Mouse (Mus musculus) lung, embryonic 14.5 days (tissue): ENCODE measurements at regions not wholly inside any gene's neighbourhood (a gene's known extent, or its start where the extent isn't known, plus 50 kb on each side); places are given as distances from the start of the nearest gene placed in this dataset.
A peak's percentile ranks its signal among the peaks of the same experiment; 100 is the strongest.

Experiments
- ATAC-seq: fragments of 200-750 bp; cut with Nextera tagmentation; 2 replicates; pipeline ENCODE4 v1.8.0; 2017; ENCODE audit warnings: mild to moderate bottlenecking, moderate TSS enrichment, moderate library complexity; ENCODE audit not compliant: insufficient read depth
- DNase-seq: peaks from one replicate; pipeline ENCODE4 v3.0.0-alpha.2; 2015
- H3K27ac ChIP-seq: fragments of 300-500 bp; sonication (generic); 2 replicates; pipeline ENCODE4 v1.5.1; 2014; ENCODE audit warnings: low read depth, mild to moderate bottlenecking, moderate library complexity
- H3K27me3 ChIP-seq: fragments of 300-500 bp; sonication (generic); 2 replicates; pipeline ENCODE4 v1.6.1; 2014; ENCODE audit warnings: low read length, control low read depth; ENCODE audit not compliant: insufficient read depth
- H3K36me3 ChIP-seq: fragments of 300-500 bp; sonication (generic); 2 replicates; pipeline ENCODE4 v1.6.1; 2014; ENCODE audit warnings: control low read depth; ENCODE audit not compliant: insufficient read depth
- H3K4me1 ChIP-seq: fragments of 300-500 bp; sonication (generic); 2 replicates; pipeline ENCODE4 v1.6.1; 2014; ENCODE audit warnings: antibody characterized with exemption, control low read depth; ENCODE audit not compliant: insufficient read depth
- H3K4me2 ChIP-seq: fragments of 300-500 bp; sonication (generic); 2 replicates; pipeline ENCODE4 v1.6.1; 2014; ENCODE audit warnings: mild to moderate bottlenecking
- H3K4me3 ChIP-seq: fragments of 300-500 bp; sonication (generic); 2 replicates; pipeline ENCODE4 v1.5.1; 2014; ENCODE audit warnings: low read depth, low read length
- H3K9ac ChIP-seq: fragments of 300-500 bp; sonication (generic); 2 replicates; pipeline ENCODE4 v1.6.1; 2014
- H3K9me3 ChIP-seq: fragments of 300-500 bp; sonication (generic); 2 replicates; pipeline ENCODE4 v1.6.1; 2016; ENCODE audit warnings: low read depth, low read length, control low read depth
- CTCF ChIP-seq: IDR thresholded peaks from 2 replicates; pipeline ENCODE4 v1.5.1; 2016; ENCODE audit warnings: antibody characterized with exemption, low read depth
- WGBS: fragments of 180-500 bp; shearing (Covaris S2); extraction: QIAGEN DNeasy Blood & Tissue Kit; methylation state at CpG from one replicate; pipeline ENCODE4 v1.1.7; 2014; 5-methylcytosine and 5-hydroxymethylcytosine counted together

- no peaks in the 10 kb centered on the region for H3K4me1 ChIP-seq
- H3K27me3 ChIP-seq, result 0 out of 2 replicates have a peak, but pooled peaks cover 8% of the 10 kb centered on the region
- H3K4me3 ChIP-seq, result no peak overlapping the region
- no peaks in the 10 kb centered on the region for H3K9me3 ChIP-seq
- H3K36me3 ChIP-seq, result no peaks in the 10 kb centered on the region
- no peak for TF ChIP-seq CTCF
- no peak overlapping the region for H3K27ac ChIP-seq
- 85% methylated on average over 8 of the region's 8 CpGs for WGBS
- H3K4me2 ChIP-seq, result no peak overlapping the region
- no peak for DNase-seq
- no peak overlapping the region for H3K9ac ChIP-seq
- no peak for ATAC-seq
Measured at GRCm38 (mm10) chr12:54456731-54457130, 199.6 kb downstream of the Sptssa start.

GRCm38 (mm10) chr12:54454606-54455005 is 201.8 kb downstream of the Sptssa start:
- Histone ChIP-seq H3K27me3 (0 out of 2 replicates have a peak, but pooled peaks cover 11% of the 10 kb centered on the region), H3K27ac (no peak overlapping the region), H3K4me3 (no peak overlapping the region), H3K4me1 (0 out of 2 replicates have a peak, but pooled peaks cover 3% of the 10 kb centered on the region), H3K9me3 (no peaks in the 10 kb centered on the region), H3K36me3 (no peaks in the 10 kb centered on the region), H3K9ac (no peak overlapping the region), H3K4me2 (no peak overlapping the region)
- WGBS, result 70% methylated on average over 10 of the region's 10 CpGs
- DNase-seq (no peak), ATAC-seq (no peak)
- no peak for TF ChIP-seq CTCF

- no peak for TF ChIP-seq CTCF
- no peaks in the 10 kb centered on the region for H3K9me3 ChIP-seq
- peak; percentile 72 for DNase-seq
- no peak overlapping the region for H3K9ac ChIP-seq
- 20% methylated on average over 4 of the region's 4 CpGs for WGBS
- no peak overlapping the region for H3K4me2 ChIP-seq
- H3K36me3 ChIP-seq, result no peaks in the 10 kb centered on the region
- no peak overlapping the region; the same call in 1 of the 2 replicates for H3K27ac ChIP-seq
- H3K4me1 ChIP-seq, result 0 out of 2 replicates have a peak, but pooled peaks cover 3% of the 10 kb centered on the region
- no peak for ATAC-seq
- H3K4me3 ChIP-seq, result no peak overlapping the region
- 0 out of 2 replicates have a peak, but pooled peaks cover 11% of the 10 kb centered on the region for H3K27me3 ChIP-seq
Measured at GRCm38 (mm10) chr12:54453343-54453742, 203.0 kb downstream of the Sptssa start.

GRCm38 (mm10) chr12:54450369-54450768 is 206.0 kb downstream of the Sptssa start:
- WGBS, result 57% methylated on average over 10 of the region's 10 CpGs
- ATAC-seq, result no peak
- Histone ChIP-seq H3K4me1 (0 out of 2 replicates have a peak, but pooled peaks cover 3% of the 10 kb centered on the region), H3K9me3 (no peaks in the 10 kb centered on the region), H3K36me3 (no peaks in the 10 kb centered on the region), H3K4me3 (no peak overlapping the region), H3K27me3 (0 out of 2 replicates have a peak, but pooled peaks cover 4% of the 10 kb centered on the region), H3K9ac (no peak overlapping the region), H3K27ac (no peak overlapping the region), H3K4me2 (no peak overlapping the region)
- no peak for DNase-seq
- TF ChIP-seq CTCF, result no peak

GRCm38 (mm10) chr12:54448221-54448620 is 208.2 kb downstream of the Sptssa start:
- Histone ChIP-seq H3K4me1 (0 out of 2 replicates have a peak, but pooled peaks cover 3% of the 10 kb centered on the region), H3K36me3 (no peaks in the 10 kb centered on the region), H3K9me3 (no peaks in the 10 kb centered on the region), H3K4me2 (no peak overlapping the region), H3K9ac (no peak overlapping the region), H3K27me3 (0 out of 2 replicates have a peak, but pooled peaks cover 4% of the 10 kb centered on the region), H3K27ac (no peak overlapping the region), H3K4me3 (no peak overlapping the region)
- ATAC-seq, result no peak
- WGBS, result 37% methylated on average over 2 of the region's 2 CpGs
- peak; percentile 13 for DNase-seq
- TF ChIP-seq CTCF, result no peak

GRCm38 (mm10) chr12:54447354-54447753 is 209.0 kb downstream of the Sptssa start:
- ATAC-seq (no peak), DNase-seq (no peak)
- Histone ChIP-seq H3K27ac (no peak overlapping the region), H3K9ac (no peak overlapping the region), H3K9me3 (no peaks in the 10 kb centered on the region), H3K4me2 (no peak overlapping the region), H3K4me1 (0 out of 2 replicates have a peak, but pooled peaks cover 3% of the 10 kb centered on the region), H3K27me3 (0 out of 2 replicates have a peak, but pooled peaks cover 4% of the 10 kb centered on the region), H3K4me3 (no peak overlapping the region), H3K36me3 (no peaks in the 10 kb centered on the region)
- TF ChIP-seq CTCF, result no peak
- WGBS, result 71% methylated on average over 3 of the region's 3 CpGs

GRCm38 (mm10) chr12:54446356-54446755 is 210.0 kb downstream of the Sptssa start:
- ATAC-seq, result no peak
- H3K4me2 ChIP-seq, result no peak overlapping the region
- H3K4me3 ChIP-seq, result no peak overlapping the region
- H3K9ac ChIP-seq, result no peak overlapping the region
- no peaks in the 10 kb centered on the region for H3K9me3 ChIP-seq
- WGBS, result 79% methylated on average over 7 of the region's 7 CpGs
- 0 out of 2 replicates have a peak, but pooled peaks cover 3% of the 10 kb centered on the region for H3K4me1 ChIP-seq
- H3K27ac ChIP-seq, result no peak overlapping the region
- DNase-seq, result no peak
- H3K36me3 ChIP-seq, result no peaks in the 10 kb centered on the region
- no peak for TF ChIP-seq CTCF
- 0 out of 2 replicates have a peak, but pooled peaks cover 4% of the 10 kb centered on the region for H3K27me3 ChIP-seq
